Mouse (Mus musculus): ENCODE data around the gene Mcoln3.

DNA sequence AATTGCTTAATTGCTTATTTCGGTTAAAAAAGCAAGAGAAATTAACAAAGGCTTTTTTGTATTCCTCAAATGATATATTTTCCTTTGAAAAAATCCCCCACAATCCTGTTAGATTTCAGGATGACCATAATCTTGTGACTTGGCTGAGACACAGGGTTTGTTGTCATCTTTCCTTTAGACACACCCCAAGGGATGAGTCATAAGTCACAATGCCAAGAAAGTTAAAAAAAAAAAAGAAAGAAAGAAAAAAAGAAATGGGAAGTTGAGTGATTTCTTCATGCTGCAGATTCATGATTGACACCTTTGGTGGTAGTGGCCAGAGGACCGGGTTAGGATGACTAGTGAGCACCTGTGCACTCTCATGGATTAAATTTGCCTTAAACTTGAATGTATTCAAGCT is 6.9 kb upstream of the Mcoln3 start:
- TF ChIP-seq HCFC1 (IDR thresholded peaks at IDR 0.05; ENCODE audit: borderline replicate concordance, insufficient read depth, low read length) (no peak), CHD2 (IDR thresholded peaks at IDR 0.05; ENCODE audit: low read depth, low read length) (no peak), ZC3H11A (IDR thresholded peaks at IDR 0.05; ENCODE audit: borderline replicate concordance, low read depth, low read length) (no peak)

Data from ES-E14 (cell line).